Mouse (Mus musculus): ENCODE measurements around the gene Clstn3.
"Not testable (repeated sequence)": the region's sequence is repeated elsewhere in the genome, so short reads cannot be mapped to it uniquely, and the experiment has no call there.

Gene Clstn3

DNA sequence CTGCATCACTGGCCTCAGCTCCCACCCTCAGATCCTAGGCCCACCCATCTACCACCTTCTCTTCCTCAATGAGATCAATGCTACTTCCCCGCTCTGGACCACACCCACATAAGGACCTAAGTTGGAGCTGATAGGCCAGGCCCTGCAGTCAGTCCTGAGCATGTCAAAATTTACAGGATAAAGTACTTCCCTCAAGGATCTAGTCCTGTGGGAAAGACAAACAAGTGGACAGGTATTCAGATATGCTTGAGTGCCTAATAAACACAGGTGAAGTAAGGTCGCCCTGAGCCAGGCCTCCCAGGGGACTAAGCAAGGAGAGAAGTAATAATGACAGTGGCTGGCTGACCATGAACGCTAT, 15.0 kb upstream of the Clstn3 start:
- DNase-seq (ENCODE audit: low read depth, low spot score) = no peak

DNA sequence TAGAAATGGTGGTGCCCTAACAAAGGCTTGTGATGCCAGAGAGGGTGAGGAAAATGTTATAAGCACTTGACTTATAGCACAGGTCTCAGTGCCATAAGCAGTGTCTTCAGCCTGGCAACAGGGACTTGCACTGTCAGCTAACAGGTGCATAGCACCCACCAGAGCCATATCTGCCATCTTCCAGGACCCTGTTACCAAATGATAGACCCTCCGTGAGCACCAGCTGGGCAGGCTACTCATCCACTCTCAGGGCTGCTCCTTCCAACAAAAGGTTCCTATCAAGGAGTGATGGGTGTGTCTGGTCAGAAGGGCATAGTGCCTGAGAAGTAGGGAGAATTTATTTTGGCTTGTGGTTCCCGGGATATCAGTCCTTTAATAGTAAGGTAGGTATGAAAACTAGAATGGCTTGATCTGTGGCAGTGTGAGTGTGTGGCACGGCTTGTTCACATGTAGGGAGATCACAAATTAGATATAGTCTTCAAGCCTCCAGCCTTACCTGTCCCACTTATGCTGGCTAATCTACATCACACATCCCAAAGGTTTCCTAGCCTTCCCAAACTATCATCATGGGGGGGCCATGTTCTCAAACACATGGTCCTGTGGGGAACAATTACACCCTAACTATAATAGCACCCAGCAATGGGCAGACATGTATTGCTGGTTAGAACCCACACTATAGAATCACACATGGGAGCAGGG, 14.4 kb upstream of the Clstn3 start:
- DNase-seq (ENCODE audit: low read depth, low spot score) = no peak

- peak; percentile 62 for DNase-seq (ENCODE audit: low read depth, low spot score)
Measured at GRCm38 (mm10) chr6:124477922-124478651, 13.5 kb upstream of the Clstn3 start.

DNA sequence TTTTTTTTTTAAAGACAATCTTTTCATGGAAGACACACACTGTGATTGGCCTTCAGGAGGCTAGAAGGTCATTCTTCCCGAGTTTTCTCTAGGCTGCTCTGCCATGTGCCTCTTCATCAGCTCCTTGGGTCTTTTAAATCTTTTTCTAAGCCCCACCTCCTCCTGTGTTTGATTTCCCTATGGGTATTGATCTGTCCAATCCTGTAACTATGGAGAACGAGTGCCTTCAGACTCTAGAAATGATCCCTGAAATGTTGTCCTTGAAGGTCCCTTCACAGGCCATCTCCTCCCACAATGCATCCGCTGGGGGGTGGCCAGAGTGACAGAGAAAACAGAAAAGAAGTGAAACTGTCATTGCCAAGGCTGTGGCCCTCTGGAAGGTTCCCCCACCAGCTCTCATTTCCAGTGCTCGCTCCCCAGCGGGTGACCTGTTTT, 12.6 kb upstream of the Clstn3 start:
- DNase-seq (ENCODE audit: low read depth, low spot score) = no peak

DNA sequence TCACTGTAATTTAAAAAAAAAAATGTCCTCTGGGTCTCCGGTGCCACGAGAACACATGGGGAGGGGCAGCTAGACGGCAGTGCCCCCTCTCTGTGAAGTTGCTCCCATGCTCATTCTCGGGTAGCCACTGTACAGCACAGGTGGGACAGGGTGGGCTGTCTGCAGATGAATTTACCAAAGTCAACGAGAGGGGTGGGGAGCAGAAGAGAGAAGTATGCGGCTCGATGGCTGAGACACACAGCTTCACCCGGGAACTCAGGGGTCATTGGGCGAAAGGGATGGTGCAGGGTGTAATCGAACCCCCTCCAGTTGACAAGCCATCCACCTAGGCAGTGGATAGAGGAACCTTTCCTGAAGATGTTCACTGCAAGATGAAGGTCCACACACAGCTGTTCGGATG, 12.2 kb upstream of the Clstn3 start:
- DNase-seq (ENCODE audit: low read depth, low spot score) = no peak

- no peak for DNase-seq (ENCODE audit: low read depth, low spot score)
Measured at GRCm38 (mm10) chr6:124476216-124476615, 11.6 kb upstream of the Clstn3 start.

DNA sequence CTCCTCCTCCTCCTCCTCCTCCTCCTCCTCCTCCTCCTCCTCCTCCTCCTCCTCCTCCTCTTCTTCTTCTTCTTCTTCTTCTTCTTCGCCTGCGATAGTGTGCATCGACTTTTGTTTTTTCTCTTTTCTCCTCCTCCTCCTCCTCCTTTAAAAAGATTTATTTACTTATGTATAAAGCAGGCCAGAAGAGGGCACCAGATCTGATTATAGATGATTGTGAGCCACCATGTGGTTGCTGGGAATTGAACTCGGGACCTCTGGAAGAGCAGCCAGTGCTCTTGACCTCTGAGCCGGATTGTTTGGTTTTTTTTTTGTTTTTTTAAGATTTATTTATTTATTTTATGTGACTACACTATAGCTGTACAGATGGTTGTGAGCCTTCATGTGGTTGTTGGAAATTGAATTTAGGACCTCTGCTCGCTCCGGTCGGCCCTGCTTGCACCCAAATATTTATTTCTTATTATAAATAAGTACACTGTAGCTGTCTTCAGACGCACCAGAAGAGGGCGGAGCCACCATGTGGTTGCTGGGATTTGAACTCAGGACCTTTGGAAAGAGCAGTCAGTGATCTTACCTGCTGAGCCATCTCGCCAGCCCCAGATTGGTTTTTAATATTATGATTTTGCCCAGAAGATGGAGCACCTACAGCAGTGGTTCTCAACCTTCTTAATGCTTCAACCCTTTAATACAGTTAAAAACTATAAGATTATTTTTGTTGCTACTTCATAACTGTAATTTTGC, 10.9 kb upstream of the Clstn3 start:
- not testable (repeated sequence) for DNase-seq (ENCODE audit: low read depth, low spot score)

DNA sequence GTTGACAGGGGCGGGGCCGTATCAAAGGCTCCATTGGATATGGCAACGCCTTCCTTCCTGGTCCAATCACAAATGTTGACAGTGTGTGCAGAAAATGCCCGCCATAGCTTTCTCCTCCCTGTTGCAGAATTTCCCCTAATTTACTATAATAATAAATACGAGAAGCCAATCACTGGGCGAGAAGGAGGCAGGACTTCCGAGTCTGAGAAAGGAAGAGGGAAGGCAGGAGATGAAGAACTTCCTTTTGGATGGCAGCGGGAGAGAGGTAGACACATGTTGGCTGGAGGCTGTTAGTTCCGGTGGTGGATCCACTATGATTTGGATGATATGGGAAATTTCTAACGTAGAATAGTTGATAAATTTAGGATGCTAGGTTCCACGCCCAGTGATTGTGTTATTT, 10.0 kb upstream of the Clstn3 start:
- DNase-seq (ENCODE audit: low read depth, low spot score) = no peak

GRCm38 (mm10) chr6:124472801-124473200, 8.2 kb upstream of the Clstn3 start:
- DNase-seq (ENCODE audit: low read depth, low spot score) = peak; percentile 44

GRCm38 (mm10) chr6:124471783-124472638, 7.4 kb upstream of the Clstn3 start:
- DNase-seq (ENCODE audit: low read depth, low spot score) = not testable (repeated sequence)

DNA sequence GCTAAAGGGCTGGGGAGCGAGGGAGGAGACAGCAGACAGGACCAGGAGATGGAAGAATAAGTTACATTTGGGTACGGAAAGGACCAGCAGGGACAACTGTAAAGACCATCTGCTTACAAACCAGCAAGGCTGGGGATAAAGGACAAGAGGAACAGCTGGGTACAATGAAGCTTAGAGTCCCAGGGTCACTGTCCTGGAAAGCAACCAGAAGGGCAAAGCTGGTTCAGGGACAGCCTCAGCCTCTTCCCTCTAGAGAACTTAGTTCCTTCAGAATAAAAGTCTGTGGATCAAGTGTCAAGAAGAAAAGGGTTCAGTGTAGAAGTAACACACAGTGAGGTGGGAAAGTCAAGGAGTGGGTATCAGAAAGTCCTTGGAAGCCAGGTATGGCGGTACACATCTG, 6.5 kb upstream of the Clstn3 start:
- no peak for DNase-seq (ENCODE audit: low read depth, low spot score)

DNA sequence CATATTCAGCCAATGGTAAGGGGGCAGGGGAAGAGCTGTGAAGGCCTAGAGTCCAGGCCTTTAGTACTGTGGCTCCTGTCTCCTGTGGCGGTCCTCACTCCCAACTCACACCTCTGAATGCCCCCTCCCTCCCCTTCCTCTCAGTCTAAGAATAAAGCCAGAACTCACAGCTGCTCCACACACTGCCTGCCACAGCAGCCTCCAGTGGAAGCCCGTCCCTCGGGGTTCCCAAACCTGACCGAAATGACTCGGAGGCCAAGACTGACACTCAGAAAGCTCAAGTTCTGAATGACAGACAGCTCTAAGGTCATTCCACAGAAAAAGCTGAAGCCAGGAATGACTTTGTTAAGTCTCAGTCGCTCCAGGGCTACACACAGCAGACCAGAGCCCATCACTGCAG, 1.1 kb upstream of the Clstn3 start:
- no peak for DNase-seq (ENCODE audit: low read depth, low spot score)

DNA sequence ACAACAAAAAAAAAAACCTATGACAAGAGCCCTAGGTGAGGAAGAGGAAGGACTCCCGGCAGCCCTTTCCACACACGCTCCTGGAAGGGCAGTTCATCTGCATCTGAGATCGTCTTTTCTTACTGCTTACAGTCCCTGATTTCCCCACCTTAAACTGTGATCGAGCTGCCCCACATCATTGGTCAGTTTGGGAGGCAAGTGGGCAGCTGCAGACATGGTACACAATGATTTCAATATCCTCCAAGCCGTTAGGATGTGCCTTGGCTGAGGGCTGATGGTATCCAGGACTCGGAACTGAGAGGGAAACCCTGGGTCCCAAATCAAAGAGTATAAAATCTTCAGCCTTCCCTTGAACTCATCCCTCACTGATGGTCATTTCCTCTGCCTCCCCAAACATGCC, 705 bp upstream of the Clstn3 start:
- no peak for DNase-seq (ENCODE audit: low read depth, low spot score)

DNA sequence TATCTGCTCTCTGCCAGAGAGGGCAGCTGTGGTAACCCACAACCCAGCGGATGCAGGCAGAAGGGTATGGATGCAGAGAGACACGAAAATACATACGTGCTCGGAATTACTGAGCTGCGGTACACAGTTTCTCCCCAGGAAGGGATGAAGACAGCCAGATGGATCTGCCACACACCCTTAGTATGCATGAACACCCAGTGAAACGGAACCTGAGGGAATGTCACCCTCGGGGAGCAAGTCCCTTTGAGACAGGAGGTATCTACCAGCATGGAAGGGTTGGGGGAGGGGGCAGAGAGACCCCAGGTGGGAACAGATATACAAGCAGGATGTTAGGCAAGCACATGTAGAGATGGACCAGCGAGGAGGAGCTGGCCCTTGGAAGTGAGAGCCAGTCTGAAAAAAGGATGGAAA, 708 bp downstream of the Clstn3 start:
- no peak for DNase-seq (ENCODE audit: low read depth, low spot score)

- no peak for DNase-seq (ENCODE audit: low read depth, low spot score)
Measured at GRCm38 (mm10) chr6:124459388-124459787, 5.2 kb downstream of the Clstn3 start.

DNA sequence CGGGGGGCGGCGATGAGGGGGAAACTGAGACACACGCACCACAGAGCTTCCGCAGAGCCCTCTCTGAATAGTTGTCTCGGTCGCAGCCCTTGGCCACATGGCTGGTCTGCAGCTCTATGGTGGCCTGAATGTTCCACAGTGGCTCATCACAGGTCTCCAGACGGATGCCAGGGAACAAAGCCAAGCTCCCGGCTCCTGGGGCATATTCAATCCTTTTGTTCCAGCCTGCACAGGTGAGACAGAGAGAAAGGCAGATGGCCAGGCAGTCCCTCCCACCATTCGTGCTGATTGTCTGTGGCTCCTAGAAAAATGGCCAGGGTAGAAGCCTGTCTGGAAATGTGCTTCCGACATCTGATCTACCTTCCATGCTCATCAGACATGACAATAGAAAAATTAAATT, 6.1 kb downstream of the Clstn3 start:
- no peak for DNase-seq (ENCODE audit: low read depth, low spot score)

- no peak for DNase-seq (ENCODE audit: low read depth, low spot score)
Measured at GRCm38 (mm10) chr6:124457827-124458226, 6.8 kb downstream of the Clstn3 start.

DNA sequence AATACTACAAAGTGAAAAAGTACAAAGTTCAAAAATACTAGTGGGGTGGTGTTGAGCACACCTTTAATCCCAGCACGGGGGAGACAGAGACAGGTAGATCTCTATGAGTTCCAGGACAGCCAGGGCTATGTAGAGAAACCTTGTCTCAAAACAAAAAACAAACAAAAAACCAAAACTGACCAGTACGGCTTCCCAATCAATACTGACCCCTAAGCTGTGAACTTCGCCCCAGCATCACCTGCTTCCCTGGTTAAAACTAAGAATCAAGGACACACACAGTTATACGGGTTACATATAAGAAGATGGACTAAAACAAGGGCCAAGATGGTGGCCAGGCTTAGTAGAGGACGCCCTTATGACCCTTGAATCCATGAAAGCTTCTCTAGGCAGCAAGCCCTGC, 8.4 kb downstream of the Clstn3 start:
- no peak for DNase-seq (ENCODE audit: low read depth, low spot score)

DNA sequence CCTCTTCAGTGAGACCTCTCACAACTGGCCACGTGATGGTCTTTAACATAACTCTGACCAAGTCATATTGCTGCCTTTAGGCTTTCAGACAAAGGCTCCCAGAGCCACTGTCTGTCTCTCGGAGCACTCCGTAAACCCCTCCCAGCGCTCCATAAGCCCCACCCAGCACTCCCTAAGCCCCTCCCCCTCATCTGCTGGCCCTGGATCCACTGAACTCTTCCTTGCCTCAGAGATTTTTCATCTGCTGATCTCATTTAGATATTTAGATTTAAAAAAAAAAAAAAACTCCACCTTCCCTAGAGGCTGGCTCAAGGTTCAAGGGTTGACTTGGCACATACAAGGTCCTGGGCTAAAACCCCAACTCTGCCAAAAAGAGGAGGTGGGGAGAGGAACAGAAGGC, 10.8 kb downstream of the Clstn3 start:
- no peak for DNase-seq (ENCODE audit: low read depth, low spot score)

DNA sequence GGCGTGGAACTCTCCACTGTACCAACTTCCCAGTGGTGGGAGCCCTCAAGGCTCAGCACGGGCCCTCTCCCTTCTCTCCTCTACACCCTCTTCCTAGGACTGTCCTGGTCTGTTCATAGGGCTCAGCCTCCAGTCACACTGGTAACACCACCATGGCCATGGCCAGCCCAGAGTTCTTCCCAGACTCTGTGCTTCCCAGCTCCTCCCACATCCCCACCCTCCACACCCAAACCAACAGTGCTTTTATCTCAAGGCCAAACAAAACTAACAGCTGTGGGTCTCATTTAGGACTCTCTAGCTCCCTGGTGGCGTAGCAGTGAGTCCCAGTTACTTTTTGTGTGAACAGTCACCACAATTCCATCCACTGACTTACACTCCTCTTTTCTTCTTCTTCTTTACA, 12.6 kb downstream of the Clstn3 start:
- no peak for DNase-seq (ENCODE audit: low read depth, low spot score)

DNA sequence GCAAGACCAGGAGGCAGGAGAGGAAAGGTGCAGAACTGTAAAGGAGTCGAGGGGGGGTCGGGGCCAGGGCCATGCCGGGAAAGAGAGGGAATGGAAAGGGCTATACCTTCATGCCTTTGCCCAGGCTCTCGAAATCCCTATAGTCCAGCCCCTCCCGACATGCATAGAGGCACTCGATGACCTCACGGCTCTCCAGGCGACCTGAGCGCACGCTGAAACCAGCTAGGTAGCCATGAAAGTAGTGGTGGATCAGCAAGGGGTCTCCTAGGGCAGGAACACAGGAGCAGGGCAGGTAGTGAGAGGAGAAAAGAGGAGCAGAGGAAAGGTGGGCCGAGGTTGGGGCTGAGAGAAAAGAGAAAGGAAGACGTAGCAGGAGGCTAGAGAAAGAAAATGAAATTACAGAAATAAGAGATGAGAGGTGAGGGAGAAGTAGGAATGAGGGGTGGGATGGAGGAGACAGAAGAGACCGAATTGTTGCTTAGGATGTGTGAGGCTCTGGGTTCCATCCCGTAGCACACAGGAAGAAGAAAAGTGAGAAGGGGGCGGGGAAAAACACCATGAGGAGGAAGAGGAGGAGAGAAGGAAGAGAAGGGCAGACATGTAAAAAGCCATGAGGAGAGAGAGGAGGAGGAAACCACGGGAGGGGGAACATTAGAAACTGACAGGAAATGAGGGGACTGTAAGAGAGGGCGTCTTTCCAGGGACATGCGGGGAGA, 14.8 kb downstream of the Clstn3 start:
- no peak for DNase-seq (ENCODE audit: low read depth, low spot score)

Measured in 3T3-L1 (cell line).